Mouse (Mus musculus) ovary, adult 10 weeks (tissue): ENCODE measurements around the gene Kif3b. TPM values are rescaled to one million over a fixed set of nuclear protein-coding genes. Genes with fewer than 3 reads are reported as not detected.

Source experiments
- polyA plus RNA-seq: library from polyadenylated mRNA; stranded (reverse); fragments of 350-450 nt; fragmentation: Illumina TruSeq; extraction: RNeasy Lipid Tissue Mini Kit (QIAGEN cat#74804); gene quantifications from one replicate; pipeline ENCODE4 v1.2.3, GENCODE M21; 2014

The Kif3b gene
- polyA plus RNA-seq: 17.8 TPM

DNA sequence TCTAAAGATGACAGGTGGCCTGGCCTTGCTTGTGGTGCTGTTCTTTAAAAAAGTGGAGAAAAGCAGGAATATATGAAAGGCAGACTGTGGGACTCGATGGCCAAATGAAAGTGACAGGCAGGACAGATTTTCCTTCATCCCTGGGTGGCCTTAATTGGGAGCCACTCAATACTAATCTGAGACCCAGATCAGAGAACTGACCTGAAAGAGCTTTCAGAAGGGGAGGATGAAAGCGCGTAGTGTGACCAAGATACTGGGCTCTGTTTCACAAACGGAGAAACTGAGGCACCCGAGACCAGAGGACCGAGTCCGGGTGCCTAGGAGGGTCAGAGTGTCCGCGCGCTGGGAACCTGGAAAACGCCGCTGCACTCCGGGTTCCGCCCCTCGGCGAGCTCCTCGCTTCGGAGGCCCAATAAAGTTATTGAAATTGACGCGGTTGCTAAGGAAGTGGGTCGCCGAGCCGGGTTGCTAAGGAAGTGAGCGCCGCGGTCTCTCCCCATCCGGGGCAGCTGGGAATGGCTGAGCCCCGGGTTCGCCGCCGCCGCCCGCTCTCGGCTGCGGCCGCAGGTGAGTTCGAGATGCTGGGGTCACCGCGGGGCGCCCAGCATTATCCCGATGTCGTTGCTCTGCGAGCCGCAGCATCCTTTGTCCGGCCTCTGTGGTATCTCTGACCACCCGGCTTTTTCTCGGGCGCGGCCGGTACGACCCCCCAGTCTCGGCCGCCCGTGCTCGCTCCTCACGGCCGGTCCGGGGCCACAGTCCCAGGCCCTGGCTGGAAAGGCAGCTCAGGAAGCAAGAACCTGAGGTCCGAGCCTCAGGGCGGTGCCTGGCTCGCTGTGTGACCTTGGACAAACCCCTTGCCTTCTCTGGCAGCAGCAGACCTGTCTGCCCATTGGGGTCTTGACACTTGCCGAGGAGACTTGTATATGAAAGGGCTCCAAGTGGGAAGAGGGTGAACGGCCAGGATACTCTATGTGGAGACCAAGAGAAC is at the start of gene Kif3b:
TSS of gene Kif3b (plus strand) at position 476 of the 991 bp plus-strand sequence.

GRCm38 (mm10) chr2:153345454-153346220 is 54.4 kb downstream of the Kif3b start, which contains the start of gene Asxl1:
Asxl1 (plus strand) TSS chr2:153345829.

Other genes with a start within 250 kb of the Kif3b start
- gene Ccm2l, start 225.5 kb upstream of the Kif3b start, polyA plus RNA-seq: 0.54 TPM
- not detected for gene Hck, start 182.9 kb upstream of the Kif3b start, polyA plus RNA-seq
- 33.0 TPM for gene Tm9sf4, start 130.1 kb upstream of the Kif3b start, polyA plus RNA-seq
- 3.8 TPM for gene Tspyl3, start 66.0 kb upstream of the Kif3b start, polyA plus RNA-seq
- 15.2 TPM for gene Plagl2, start 50.0 kb upstream of the Kif3b start, polyA plus RNA-seq
- gene Pofut1, start 49.9 kb upstream of the Kif3b start, polyA plus RNA-seq: 22.4 TPM
- 41.0 TPM for gene Asxl1, start 54.4 kb downstream of the Kif3b start, polyA plus RNA-seq
- gene 4930404H24Rik, start 201.4 kb downstream of the Kif3b start, polyA plus RNA-seq: not detected
- 7.2 TPM for gene Nol4l, start 238.6 kb downstream of the Kif3b start, polyA plus RNA-seq